Mouse (Mus musculus): ENCODE measurements around the gene Zfp410.

Zfp410 gene

GRCm38 (mm10) chr12:84361555-84362489 is 45.2 kb downstream of the Zfp410 start, which contains the start of the genes Coq6 and Fam161b:
TSS of gene Coq6 (plus strand) at chr12:84361657.
TSS of gene Fam161b (minus strand) at chr12:84361833.
- DNase-seq, result peak; percentile 97

GRCm38 (mm10) chr12:84362872-84363271 is 46.2 kb downstream of the Zfp410 start:
- DNase-seq, result no peak

- DNase-seq, result no peak
Observed at GRCm38 (mm10) chr12:84364291-84364690, 47.6 kb downstream of the Zfp410 start.

- DNase-seq, result no peak
Observed at GRCm38 (mm10) chr12:84365137-84365536, 48.5 kb downstream of the Zfp410 start.

GRCm38 (mm10) chr12:84366971-84367370 is 50.3 kb downstream of the Zfp410 start:
- DNase-seq, result no peak

GRCm38 (mm10) chr12:84371647-84372046 is 55.0 kb downstream of the Zfp410 start:
- no peak for DNase-seq

GRCm38 (mm10) chr12:84373831-84374481 is 57.3 kb downstream of the Zfp410 start:
- DNase-seq, result no peak

- DNase-seq, result no peak
Observed at GRCm38 (mm10) chr12:84382369-84382768, 65.7 kb downstream of the Zfp410 start.

- DNase-seq, result peak; percentile 93
Observed at GRCm38 (mm10) chr12:84384644-84385081, 68.0 kb downstream of the Zfp410 start.

- no peak for DNase-seq
Observed at GRCm38 (mm10) chr12:84385408-84385807, 68.8 kb downstream of the Zfp410 start.

- peak; percentile 81 for DNase-seq
Observed at GRCm38 (mm10) chr12:84388097-84388496, 71.4 kb downstream of the Zfp410 start.

- DNase-seq, result no peak
Observed at GRCm38 (mm10) chr12:84388774-84389400, 72.2 kb downstream of the Zfp410 start.

GRCm38 (mm10) chr12:84390336-84390735 is 73.7 kb downstream of the Zfp410 start:
- no peak for DNase-seq

- DNase-seq, result no peak
Observed at GRCm38 (mm10) chr12:84392681-84393080, 76.0 kb downstream of the Zfp410 start.
